Mouse (Mus musculus): ENCODE data around the gene Tnpo1.

- TF ChIP-seq POLR2A (IDR thresholded peaks at IDR 0.05; ENCODE audit: low read depth, low read length) (no peak), CTCF (conservative IDR thresholded peaks at IDR 0.05; ENCODE audit: insufficient read depth, insufficient read length, low read depth, low read length) (no peak)
These were observed 40.4 kb upstream of the Tnpo1 start for GRCm38 (mm10) chr13:98966583-98966982.
